15 mouse cellular contexts compared by ENCODE assay signal in the genomic region with DNA sequence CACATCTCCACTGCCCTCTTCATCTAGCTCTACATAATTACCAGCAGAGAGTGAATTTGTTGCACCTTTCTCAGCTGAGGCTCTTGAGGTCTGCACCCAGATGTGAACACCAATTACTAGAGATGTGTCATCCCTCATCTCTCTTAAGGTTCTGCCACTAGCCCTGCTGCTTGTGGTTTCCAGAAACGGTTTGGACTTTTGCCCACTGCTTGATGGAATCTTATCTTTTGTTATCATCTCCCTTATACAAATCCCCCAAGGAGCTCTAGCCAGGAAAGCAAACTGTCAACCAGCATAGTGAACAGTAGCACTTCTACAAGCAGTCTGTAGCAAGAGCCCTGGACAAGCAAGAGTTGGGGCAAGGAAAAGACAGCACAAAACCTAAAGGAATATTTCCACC.
"Had no signal": no experiment of that assay in that cellular context is flagged by ENCODE, and none has a peak within 500 bp of the region (broad histone marks: within the 10 kb centered on the region; RNA-seq: fewer than 3 reads in every experiment).

No protein-coding gene starts in this region.

- H3K27ac ChIP-seq: neural tube, embryonic 15.5 days; stomach, embryonic 15.5 days; stomach, postnatal 0 days had no signal

- H3K9ac ChIP-seq: neural tube, embryonic 15.5 days; stomach, embryonic 15.5 days had no signal

- H3K9me3 ChIP-seq: neural tube, embryonic 15.5 days; stomach, embryonic 15.5 days had no signal

- H3K36me3 ChIP-seq: neural tube, embryonic 15.5 days; stomach, embryonic 15.5 days had no signal

- H3K4me1 ChIP-seq: neural tube, embryonic 15.5 days; stomach, embryonic 15.5 days had no signal

- DNase-seq: retina, postnatal 1 day; right cerebral cortex, adult 18-20 months; right cerebral cortex, postnatal 14 days; right cerebral cortex, postnatal 25 days; right cerebral cortex, postnatal 4 days; spleen, adult 18-20 months; thymus, adult 18-20 months; thymus, adult 2 months; thymus, postnatal 14 days; thymus, postnatal 25 days; thymus, postnatal 36 days; thymus, postnatal 4 days had no signal

- H3K27me3 ChIP-seq: neural tube, embryonic 15.5 days; stomach, embryonic 15.5 days had no signal

- H3K4me2 ChIP-seq: neural tube, embryonic 15.5 days; stomach, embryonic 15.5 days had no signal

- H3K4me3 ChIP-seq: neural tube, embryonic 15.5 days; stomach, embryonic 15.5 days had no signal
